Mouse (Mus musculus): Measurements from ENCODE around the gene Hacd2. TPM values are rescaled to one million over a fixed set of nuclear protein-coding genes. Genes with fewer than 3 reads are reported as not detected.

Hacd2 gene
- 1 to 10 TPM; 5.2 to 9.7 (median 8.3) TPM for total RNA-seq (2022)

DNA sequence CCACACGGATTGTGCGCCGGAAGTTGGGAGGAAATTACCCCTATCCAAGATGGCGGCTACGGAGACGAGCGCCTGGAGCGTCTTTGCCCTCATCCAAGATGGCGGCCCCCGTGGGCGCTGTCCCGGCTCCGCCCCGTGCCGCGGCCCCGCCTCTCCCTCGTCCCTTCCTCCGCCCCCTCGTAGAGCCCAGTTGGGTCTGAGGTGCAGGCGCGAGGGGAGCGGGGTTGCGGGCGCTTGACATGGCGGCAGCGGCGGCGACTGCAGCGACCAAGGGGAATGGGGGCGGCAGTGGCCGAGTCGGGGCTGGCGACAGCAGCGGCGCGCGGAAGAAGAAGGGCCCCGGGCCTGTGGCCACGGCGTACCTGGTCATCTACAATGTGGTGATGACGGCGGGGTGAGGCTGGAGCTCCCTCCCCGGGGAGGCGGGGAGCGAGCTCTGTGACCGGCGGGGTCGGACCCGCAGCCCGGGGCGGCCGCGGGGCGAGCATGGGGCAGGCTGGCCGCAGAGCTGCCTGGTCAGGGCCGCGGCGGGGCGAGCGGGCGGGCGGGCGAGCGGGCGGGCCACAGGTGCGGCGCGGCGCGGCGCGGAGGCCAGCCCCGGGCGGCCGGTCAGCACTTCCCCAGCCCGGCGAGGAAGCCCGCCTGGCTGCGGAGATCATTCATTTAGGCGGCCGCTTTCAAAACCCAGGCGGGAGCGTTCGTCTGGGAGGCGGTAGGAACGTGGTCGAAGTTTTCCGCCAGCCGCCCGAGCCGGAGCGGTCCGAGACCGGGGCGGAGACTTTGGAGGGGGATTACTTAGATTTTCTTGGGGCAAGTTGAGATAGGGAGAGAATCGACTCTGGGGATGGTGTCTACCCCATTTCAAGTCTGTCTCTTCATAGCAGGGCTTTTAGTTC, at the start of gene Hacd2:
Gene Hacd2 (plus strand): TSS at position 187 of the 896 bp plus-strand sequence.
- DNase-seq (ENCODE audit: low spot score), result peak; percentile 94

- no peak for DNase-seq (ENCODE audit: low spot score)
These were observed 49.8 kb upstream of the Hacd2 start for GRCm38 (mm10) chr16:34972471-34972870.

GRCm38 (mm10) chr16:34975544-34975943, 46.7 kb upstream of the Hacd2 start:
- DNase-seq (ENCODE audit: low spot score), result no peak

- no peak for DNase-seq (ENCODE audit: low spot score)
These were observed 45.6 kb upstream of the Hacd2 start for GRCm38 (mm10) chr16:34976630-34977029.

- DNase-seq (ENCODE audit: low spot score), result no peak
These were observed 44.2 kb upstream of the Hacd2 start for GRCm38 (mm10) chr16:34978018-34978417.

DNA sequence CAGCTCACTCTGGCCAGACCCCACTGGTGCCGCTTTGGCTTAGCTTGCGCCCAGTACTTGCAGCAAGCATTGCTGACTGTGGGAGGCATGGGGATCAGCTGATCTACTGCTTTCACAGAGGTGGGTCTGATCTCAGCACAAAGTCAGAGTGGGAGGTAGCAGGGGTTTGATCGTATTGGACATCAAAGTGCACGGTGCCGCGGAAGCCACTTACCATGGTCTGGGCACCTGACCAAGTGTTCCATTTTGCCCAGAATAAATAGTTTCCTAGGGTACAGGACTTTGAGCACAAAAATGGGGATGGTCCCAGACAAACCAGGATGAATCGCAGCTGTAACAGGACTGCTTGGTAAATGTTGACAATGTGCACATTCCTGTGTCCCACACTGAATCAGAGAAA, 41.2 kb upstream of the Hacd2 start:
- DNase-seq (ENCODE audit: low spot score), result no peak

GRCm38 (mm10) chr16:34984203-34985030, 37.8 kb upstream of the Hacd2 start:
- no peak for DNase-seq (ENCODE audit: low spot score)

GRCm38 (mm10) chr16:34985031-34985346, 37.2 kb upstream of the Hacd2 start:
- no peak for DNase-seq (ENCODE audit: low spot score)

GRCm38 (mm10) chr16:34986211-34986825, 35.9 kb upstream of the Hacd2 start:
- no peak for DNase-seq (ENCODE audit: low spot score)

GRCm38 (mm10) chr16:34991365-34991764, 30.9 kb upstream of the Hacd2 start:
- no peak for DNase-seq (ENCODE audit: low spot score)

GRCm38 (mm10) chr16:34992854-34993253, 29.4 kb upstream of the Hacd2 start:
- DNase-seq (ENCODE audit: low spot score), result no peak

GRCm38 (mm10) chr16:34993694-34994330, 28.4 kb upstream of the Hacd2 start:
- no peak for DNase-seq (ENCODE audit: low spot score)

DNA sequence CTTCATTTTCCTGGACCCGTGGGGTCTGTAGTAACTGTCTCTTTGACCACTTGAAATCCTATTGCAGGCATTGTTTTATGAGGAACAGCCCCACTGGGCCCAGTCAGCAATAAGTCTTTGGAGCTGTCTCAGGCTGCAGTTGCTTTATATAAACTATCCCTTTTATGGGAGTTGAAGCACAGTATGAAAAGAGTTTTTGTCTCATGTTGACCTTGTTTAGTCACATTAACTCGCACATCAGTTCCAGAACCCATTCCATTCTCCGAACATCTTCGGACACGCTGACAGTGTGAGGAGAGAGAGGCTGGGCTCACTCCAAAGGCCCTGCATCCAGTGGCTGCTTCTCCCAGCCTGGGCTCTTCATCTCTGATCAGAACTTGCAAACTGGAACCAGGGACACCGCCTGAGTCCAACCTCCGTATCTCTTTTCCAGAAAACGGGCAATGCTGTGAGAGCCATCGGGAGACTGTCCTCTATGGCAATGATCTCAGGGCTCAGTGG, 27.5 kb upstream of the Hacd2 start:
- DNase-seq (ENCODE audit: low spot score), result no peak

- DNase-seq (ENCODE audit: low spot score), result peak; percentile 63
These were observed 26.1 kb upstream of the Hacd2 start for GRCm38 (mm10) chr16:34996133-34996532.

GRCm38 (mm10) chr16:34997052-34997451, 25.2 kb upstream of the Hacd2 start:
- DNase-seq (ENCODE audit: low spot score), result no peak

- peak; percentile 29 for DNase-seq (ENCODE audit: low spot score)
These were observed 24.7 kb upstream of the Hacd2 start for GRCm38 (mm10) chr16:34997576-34997975.

- DNase-seq (ENCODE audit: low spot score), result no peak
These were observed 23.2 kb upstream of the Hacd2 start for GRCm38 (mm10) chr16:34999016-34999415.

GRCm38 (mm10) chr16:34999986-35000385, 22.2 kb upstream of the Hacd2 start:
- no peak for DNase-seq (ENCODE audit: low spot score)

GRCm38 (mm10) chr16:35000923-35001560, 21.2 kb upstream of the Hacd2 start:
- DNase-seq (ENCODE audit: low spot score), result no peak

GRCm38 (mm10) chr16:35004356-35004755, 17.9 kb upstream of the Hacd2 start:
- DNase-seq (ENCODE audit: low spot score), result no peak

DNA sequence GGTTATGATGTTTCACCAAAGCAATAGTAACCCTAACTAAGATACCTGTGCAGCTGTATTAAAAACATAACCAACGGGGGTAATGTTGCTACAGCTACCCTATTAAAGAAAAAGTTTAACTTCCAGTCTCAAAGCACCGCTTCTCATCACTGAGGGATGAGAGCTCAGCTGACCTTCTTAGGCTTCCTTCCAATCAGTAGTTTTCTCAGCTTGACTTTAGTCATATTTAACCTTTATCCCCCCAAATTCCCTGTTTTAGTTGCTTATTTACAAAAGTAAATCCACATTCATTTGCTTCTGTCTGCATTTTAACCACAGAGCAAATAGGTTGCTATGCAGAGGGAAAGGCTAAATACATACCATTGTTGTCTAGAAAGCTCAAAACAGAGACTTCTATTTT, 17.5 kb upstream of the Hacd2 start:
- no peak for DNase-seq (ENCODE audit: low spot score)
